Mouse (Mus musculus) C2C12 (cell line): ENCODE measurements at regions not wholly inside any gene's neighbourhood (a gene's known extent, or its start where the extent isn't known, plus 50 kb on each side); places are given as distances from the start of the nearest gene placed in this dataset.

ENCODE experiments used
- CEBPB ChIP-seq: IDR thresholded peaks from one replicate; pipeline ENCODE4 v1.6.1; 2011; ENCODE audit warnings: low read depth, mild to moderate bottlenecking, control low read depth, moderate library complexity
- CTCF ChIP-seq: IDR thresholded peaks from one replicate; pipeline ENCODE4 v1.5.1; 2011; ENCODE audit not compliant: control insufficient read depth, insufficient read depth, insufficient read length

- TF ChIP-seq CTCF (no peak), CEBPB (no peak)
Measured at GRCm38 (mm10) chr10:12320311-12320710, 548.9 kb downstream of the Utrn start.
